Mouse (Mus musculus) thymus, adult 18-20 months (tissue): ENCODE data around the gene Ptpro.

ENCODE experiments used
- DNase-seq, 2 experiments: peaks; one replicate each; pipeline ENCODE4 v3.0.0; 2022; ENCODE audit warnings: mixed read lengths in 2 of 2

Ptpro gene

GRCm38 (mm10) chr6:137294973-137295820 lies 43.1 kb downstream of the Ptpro start:
- DNase-seq = no peak

- DNase-seq = no peak
These were observed 50.4 kb downstream of the Ptpro start for GRCm38 (mm10) chr6:137302561-137302960.

- DNase-seq = no peak
These were observed 51.7 kb downstream of the Ptpro start for GRCm38 (mm10) chr6:137303824-137304223.

GRCm38 (mm10) chr6:137315265-137315664 lies 63.1 kb downstream of the Ptpro start:
- DNase-seq = no peak

- no peak for DNase-seq
These were observed 64.2 kb downstream of the Ptpro start for GRCm38 (mm10) chr6:137316358-137316757.

- no peak for DNase-seq
These were observed 65.4 kb downstream of the Ptpro start for GRCm38 (mm10) chr6:137317509-137317908.

- no peak for DNase-seq
These were observed 66.2 kb downstream of the Ptpro start for GRCm38 (mm10) chr6:137318242-137318861.

- no peak for DNase-seq
These were observed 67.5 kb downstream of the Ptpro start for GRCm38 (mm10) chr6:137319658-137320057.

- DNase-seq = no peak
These were observed 75.6 kb downstream of the Ptpro start for GRCm38 (mm10) chr6:137327718-137328117.

- no peak for DNase-seq
These were observed 76.1 kb downstream of the Ptpro start for GRCm38 (mm10) chr6:137328228-137328627.

GRCm38 (mm10) chr6:137330782-137331181 lies 78.7 kb downstream of the Ptpro start:
- no peak for DNase-seq

- DNase-seq = no peak
These were observed 79.7 kb downstream of the Ptpro start for GRCm38 (mm10) chr6:137331826-137332225.

- no peak for DNase-seq
These were observed 87.0 kb downstream of the Ptpro start for GRCm38 (mm10) chr6:137339071-137339470.

GRCm38 (mm10) chr6:137343688-137344441 lies 91.7 kb downstream of the Ptpro start:
- DNase-seq = no peak

GRCm38 (mm10) chr6:137360166-137360565 lies 108.0 kb downstream of the Ptpro start:
- DNase-seq = no peak

GRCm38 (mm10) chr6:137362216-137362615 lies 110.1 kb downstream of the Ptpro start:
- DNase-seq = no peak

- no peak for DNase-seq
These were observed 112.6 kb downstream of the Ptpro start for GRCm38 (mm10) chr6:137364681-137365080.

- DNase-seq = no peak
These were observed 113.5 kb downstream of the Ptpro start for GRCm38 (mm10) chr6:137365637-137366036.

- no peak for DNase-seq
These were observed 118.6 kb downstream of the Ptpro start for GRCm38 (mm10) chr6:137370745-137371144.

GRCm38 (mm10) chr6:137371455-137371854 lies 119.3 kb downstream of the Ptpro start:
- DNase-seq = no peak

GRCm38 (mm10) chr6:137373920-137374319 lies 121.8 kb downstream of the Ptpro start:
- DNase-seq = no peak

- DNase-seq = no peak
These were observed 130.4 kb downstream of the Ptpro start for GRCm38 (mm10) chr6:137382546-137382945.

- no peak for DNase-seq
These were observed 134.2 kb downstream of the Ptpro start for GRCm38 (mm10) chr6:137386344-137386743.

GRCm38 (mm10) chr6:137386935-137387334 lies 134.8 kb downstream of the Ptpro start:
- DNase-seq = no peak
